ENCODE assay signal across 8 mouse cellular contexts in genomic region chr2:32488679-32489078, GRCm38 (mm10). TPM values are rescaled to one million over a fixed set of nuclear protein-coding genes. Genes with fewer than 3 reads are reported as not detected.
DNase-seq lines count a peak whose midpoint lies in the region; ATAC-seq and TF ChIP-seq lines count a peak whose summit lies in the region.

No protein-coding gene starts in this region.

- no peaks in the 10 kb centered on the region for H3K9me3 ChIP-seq in midbrain, embryonic 10.5 days (replicated peaks)
- H3K9me3 ChIP-seq in midbrain, embryonic 15.5 days, result no peaks in the 10 kb centered on the region
- no peaks in the 10 kb centered on the region for H3K9me3 ChIP-seq in intestine, embryonic 15.5 days
- H3K9me3 ChIP-seq in midbrain, embryonic 14.5 days (ENCODE audit: control insufficient read depth, low read length), result no peaks in the 10 kb centered on the region

- H3K4me1 ChIP-seq in midbrain, embryonic 10.5 days, result no peaks in the 10 kb centered on the region
- no peaks in the 10 kb centered on the region for H3K4me1 ChIP-seq in midbrain, embryonic 15.5 days
- H3K4me1 ChIP-seq in intestine, embryonic 15.5 days (replicated peaks), result peaks cover 6% of the 10 kb centered on the region; the same call in 1 of the 2 replicates
- no peaks in the 10 kb centered on the region for H3K4me1 ChIP-seq in midbrain, embryonic 14.5 days (ENCODE audit: control insufficient read depth, insufficient read depth, low read length)
- peaks cover 6% of the 10 kb centered on the region; the same call in 1 of the 2 replicates for H3K4me1 ChIP-seq in spleen, adult 2 months (ENCODE audit: control insufficient read depth, insufficient read depth, insufficient read length)

- H3K36me3 ChIP-seq in midbrain, embryonic 10.5 days, result no peaks in the 10 kb centered on the region
- H3K36me3 ChIP-seq in midbrain, embryonic 15.5 days (replicated peaks), result no peaks in the 10 kb centered on the region
- no peaks in the 10 kb centered on the region for H3K36me3 ChIP-seq in intestine, embryonic 15.5 days
- no peaks in the 10 kb centered on the region for H3K36me3 ChIP-seq in midbrain, embryonic 14.5 days (ENCODE audit: control insufficient read depth, insufficient read depth, low read length)
- no peaks in the 10 kb centered on the region for H3K36me3 ChIP-seq in spleen, adult 2 months (ENCODE audit: control insufficient read depth, insufficient read depth, low read length)

- no peak overlapping the region for H3K27ac ChIP-seq in midbrain, embryonic 10.5 days (replicated peaks)
- H3K27ac ChIP-seq in midbrain, embryonic 15.5 days, result no peak overlapping the region
- H3K27ac ChIP-seq in intestine, embryonic 15.5 days, result no peak overlapping the region
- no peak overlapping the region for H3K27ac ChIP-seq in midbrain, embryonic 14.5 days (replicated peaks; ENCODE audit: low read depth, low read length)
- H3K27ac ChIP-seq in spleen, adult 2 months (ENCODE audit: insufficient read depth, low read length), result no peak overlapping the region

- TF ChIP-seq POLR2A in spleen, adult 2 months (IDR thresholded peaks at IDR 0.05; ENCODE audit: low read depth, low read length), result no peak

- no peak overlapping the region for H3K4me2 ChIP-seq in midbrain, embryonic 15.5 days
- H3K4me2 ChIP-seq in intestine, embryonic 15.5 days (replicated peaks), result no peak overlapping the region
- no peak overlapping the region for H3K4me2 ChIP-seq in midbrain, embryonic 14.5 days (ENCODE audit: low read length)

- peak; percentile 87 for TF ChIP-seq CTCF in spleen, adult 2 months (IDR thresholded peaks at IDR 0.05; ENCODE audit: extremely low read depth, insufficient read depth, insufficient read length, insufficient replicate concordance)

- ATAC-seq in midbrain, embryonic 15.5 days (replicated peaks), result no peak; the same call in 1 of the 2 replicates
- ATAC-seq in intestine, embryonic 15.5 days, result peak; percentile 39; the same call in 1 of the 2 replicates
- no peak for ATAC-seq in midbrain, embryonic 14.5 days (ENCODE audit: low FRiP score, low TSS enrichment)

- peak; percentile 81 for DNase-seq in midbrain, embryonic 10.5 days (ENCODE audit: low spot score)
- DNase-seq in cerebellum, postnatal 4 days (ENCODE audit: low spot score in 2 of 2), result peak; percentile 36 to 77
- DNase-seq in gastrocnemius, adult 8-10 months (ENCODE audit: low spot score in 2 of 2), result peak; percentile 69 to 74
- peak; percentile 80 to 87 for DNase-seq in left cerebral cortex, postnatal 10 days (ENCODE audit: extremely low spot score in 1 of 2, low spot score in 2 of 2)
- peak; percentile 92 for DNase-seq in midbrain, embryonic 14.5 days
- peak; percentile 70 to 71 for DNase-seq in spleen, adult 2 months (ENCODE audit: low read depth in 1 of 2, low spot score in 2 of 2)

- 4% methylated on average over 5 of the region's 5 CpGs for WGBS in midbrain, embryonic 10.5 days
- WGBS in midbrain, embryonic 15.5 days, result 2% methylated on average over 5 of the region's 5 CpGs
- 3% methylated on average over 5 of the region's 5 CpGs for WGBS in intestine, embryonic 15.5 days
- 1% methylated on average over 5 of the region's 5 CpGs for WGBS in midbrain, embryonic 14.5 days
- 4% methylated on average over 5 of the region's 5 CpGs for WGBS in spleen, adult 2 months

- no peak overlapping the region for H3K4me3 ChIP-seq in midbrain, embryonic 10.5 days
- H3K4me3 ChIP-seq in midbrain, embryonic 15.5 days, result no peak overlapping the region
- H3K4me3 ChIP-seq in intestine, embryonic 15.5 days (replicated peaks), result no peak overlapping the region
- H3K4me3 ChIP-seq in midbrain, embryonic 14.5 days (replicated peaks; ENCODE audit: low read depth, low read length), result no peak overlapping the region
- no peak overlapping the region for H3K4me3 ChIP-seq in spleen, adult 2 months (ENCODE audit: extremely low read depth, insufficient read depth, insufficient read length)

- intact Hi-C loops in left cerebral cortex, postnatal 10 days (cut with DNase I), result loop anchor here (1.0 to 5.0 kb wide), 2 partner anchors 49 to 78 kb away; partner anchors contain the start of gene Fam102a

- no peaks in the 10 kb centered on the region for H3K27me3 ChIP-seq in midbrain, embryonic 10.5 days (ENCODE audit: low read depth, poor library complexity, severe bottlenecking)
- H3K27me3 ChIP-seq in midbrain, embryonic 15.5 days (replicated peaks), result no peaks in the 10 kb centered on the region
- H3K27me3 ChIP-seq in intestine, embryonic 15.5 days (replicated peaks), result no peaks in the 10 kb centered on the region
- H3K27me3 ChIP-seq in midbrain, embryonic 14.5 days (ENCODE audit: control insufficient read depth, insufficient read depth, low read length), result no peaks in the 10 kb centered on the region
- no peaks in the 10 kb centered on the region for H3K27me3 ChIP-seq in spleen, adult 2 months (ENCODE audit: control insufficient read depth, insufficient read depth, low read length)

- H3K9ac ChIP-seq in midbrain, embryonic 15.5 days, result no peak overlapping the region
- H3K9ac ChIP-seq in intestine, embryonic 15.5 days, result no peak overlapping the region
- no peak overlapping the region for H3K9ac ChIP-seq in midbrain, embryonic 14.5 days (replicated peaks; ENCODE audit: low read length)

RNA-seq across cellular contexts. Expression of gene Slc25a25, which starts 37.4 kb away (rescaled TPM):
- polyA plus RNA-seq in midbrain, embryonic 10.5 days (2016; fragmentation: Nextera tagmentation; extraction: Ambion mirVana), result 29.2 and 35.7 TPM in 2 replicates
- 55.3 and 60.1 TPM in 2 replicates for polyA plus RNA-seq in midbrain, embryonic 15.5 days (2015; fragmentation: Nextera tagmentation; extraction: Ambion mirVana)
- total RNA-seq in gastrocnemius, adult 8-10 months (2022), result 100 to 1,000 TPM in 1 of 4 experiments, 10 to 100 TPM in 3; 48.5 to 113 (median 60.4) TPM
- polyA plus RNA-seq in intestine, embryonic 15.5 days (2015; fragmentation: Nextera tagmentation; extraction: Ambion mirVana), result 20.0 and 20.1 TPM in 2 replicates
- total RNA-seq in left cerebral cortex, postnatal 10 days (2021), result 10 to 100 TPM; 48.9 to 51.3 TPM
- 36.3 and 41.5 TPM in 2 replicates for polyA plus RNA-seq in midbrain, embryonic 14.5 days (2014; fragmentation: Nextera tagmentation; extraction: Ambion mirVana)
- polyA plus RNA-seq in spleen, adult 2 months (2012; rRNA removed), result 11.4 and 15.0 TPM in 2 replicates

RNA-seq across cellular contexts. Expression of gene Naif1, which starts 38.4 kb away (rescaled TPM):
- polyA plus RNA-seq in midbrain, embryonic 10.5 days (2016; fragmentation: Nextera tagmentation; extraction: Ambion mirVana), result 5.9 and 6.4 TPM in 2 replicates
- 5.7 and 5.9 TPM in 2 replicates for polyA plus RNA-seq in midbrain, embryonic 15.5 days (2015; fragmentation: Nextera tagmentation; extraction: Ambion mirVana)
- 1 to 10 TPM; 2.1 to 2.7 (median 2.3) TPM for total RNA-seq in gastrocnemius, adult 8-10 months (2022)
- polyA plus RNA-seq in intestine, embryonic 15.5 days (2015; fragmentation: Nextera tagmentation; extraction: Ambion mirVana), result 4.7 and 5.0 TPM in 2 replicates
- total RNA-seq in left cerebral cortex, postnatal 10 days (2021), result 1 to 10 TPM; 3.3 to 3.7 TPM
- 5.3 and 5.6 TPM in 2 replicates for polyA plus RNA-seq in midbrain, embryonic 14.5 days (2014; fragmentation: Nextera tagmentation; extraction: Ambion mirVana)
- 4.3 and 6.2 TPM in 2 replicates for polyA plus RNA-seq in spleen, adult 2 months (2012; rRNA removed)

RNA-seq across cellular contexts. Expression of gene Fam102a, which starts 46.5 kb away (rescaled TPM):
- polyA plus RNA-seq in midbrain, embryonic 10.5 days (2016; fragmentation: Nextera tagmentation; extraction: Ambion mirVana), result 6.8 and 7.9 TPM in 2 replicates
- polyA plus RNA-seq in midbrain, embryonic 15.5 days (2015; fragmentation: Nextera tagmentation; extraction: Ambion mirVana), result 7.3 TPM in 2 replicates
- total RNA-seq in gastrocnemius, adult 8-10 months (2022), result 1 to 10 TPM; 1.6 to 3.8 (median 2.9) TPM
- polyA plus RNA-seq in intestine, embryonic 15.5 days (2015; fragmentation: Nextera tagmentation; extraction: Ambion mirVana), result 9.7 and 9.8 TPM in 2 replicates
- total RNA-seq in left cerebral cortex, postnatal 10 days (2021), result 10 to 100 TPM; 28.2 to 28.9 TPM
- 6.9 and 7.8 TPM in 2 replicates for polyA plus RNA-seq in midbrain, embryonic 14.5 days (2014; fragmentation: Nextera tagmentation; extraction: Ambion mirVana)
- polyA plus RNA-seq in spleen, adult 2 months (2012; rRNA removed), result 37.5 and 40.8 TPM in 2 replicates
